Mouse (Mus musculus): ENCODE results near the gene Vash2. TPM values are rescaled to one million over a fixed set of nuclear protein-coding genes. Genes with fewer than 3 reads are reported as not detected.
"Not testable (repeated sequence)": the region's sequence is repeated elsewhere in the genome, so short reads cannot be mapped to it uniquely, and the experiment has no call there.

Vash2 gene
- total RNA-seq, 2 experiments from 2014 or later, result not detected

DNA sequence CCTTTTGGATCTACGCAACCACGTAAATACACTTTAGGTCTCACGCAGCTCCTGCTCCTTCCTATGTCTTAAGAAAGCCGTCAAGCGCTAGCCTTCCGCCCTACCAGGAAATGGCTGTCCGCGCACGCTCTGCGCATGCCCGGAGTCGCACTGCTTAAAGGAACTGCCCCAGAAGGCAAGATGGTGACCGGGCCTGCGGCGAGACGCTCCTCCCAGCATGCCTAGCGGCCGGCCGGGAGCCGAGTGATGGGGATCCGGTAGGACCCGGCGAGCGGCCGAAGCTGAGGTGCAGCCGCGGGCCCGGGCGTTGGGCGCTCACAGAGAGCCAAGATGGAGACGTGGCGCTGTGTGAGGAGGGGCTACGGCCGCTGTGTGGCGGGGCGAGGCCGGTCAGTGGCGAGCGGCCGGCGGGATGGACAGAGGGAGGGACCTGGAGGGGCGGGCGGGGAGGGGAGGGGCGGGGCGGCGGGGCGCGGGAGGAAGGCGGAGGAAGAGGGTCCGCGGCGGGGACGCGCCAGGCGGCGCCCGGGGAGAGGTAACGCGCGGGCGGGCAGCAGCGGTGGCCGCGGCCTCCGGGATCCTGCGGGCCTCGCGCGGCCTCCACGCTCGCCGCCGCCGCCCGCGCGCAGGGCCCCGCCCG lies 50.6 kb downstream of the Vash2 start:
- ATAC-seq (replicated peaks; ENCODE audit: low FRiP score, poor library complexity, severe bottlenecking), result peak; percentile 94

GRCm38 (mm10) chr1:190927751-190928369 lies 51.2 kb downstream of the Vash2 start:
- ATAC-seq (replicated peaks; ENCODE audit: low FRiP score, poor library complexity, severe bottlenecking), result peak; percentile 47

DNA sequence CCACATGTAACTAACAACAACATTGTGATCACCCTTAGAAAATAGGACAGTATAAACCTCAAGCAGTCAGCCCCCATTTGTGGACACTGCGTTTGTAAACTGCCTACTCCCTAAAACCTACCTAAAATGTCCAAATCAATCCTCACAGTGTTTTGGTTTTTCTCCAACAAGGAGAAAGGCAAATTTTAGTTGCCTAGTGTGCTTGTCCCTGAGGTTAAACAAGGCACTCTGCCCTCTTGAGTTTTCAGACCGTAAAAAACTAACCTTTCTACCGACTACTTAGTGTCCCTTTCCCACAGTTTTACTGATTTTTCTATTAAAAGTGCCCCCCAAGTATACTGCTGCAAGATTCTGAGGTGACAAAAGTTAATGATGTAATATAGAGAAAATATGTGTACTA lies 51.8 kb downstream of the Vash2 start:
- no peak for ATAC-seq (replicated peaks; ENCODE audit: low FRiP score, poor library complexity, severe bottlenecking)

- ATAC-seq (replicated peaks; ENCODE audit: low FRiP score, poor library complexity, severe bottlenecking), result not testable (repeated sequence)
These were observed 54.3 kb downstream of the Vash2 start, which contains the start of gene Angel2 for GRCm38 (mm10) chr1:190924812-190925211. TSS of gene Angel2 (plus strand) at chr1:190925112.

GRCm38 (mm10) chr1:190919725-190920469 lies 59.2 kb downstream of the Vash2 start:
- ATAC-seq (replicated peaks; ENCODE audit: low FRiP score, poor library complexity, severe bottlenecking), result no peak

DNA sequence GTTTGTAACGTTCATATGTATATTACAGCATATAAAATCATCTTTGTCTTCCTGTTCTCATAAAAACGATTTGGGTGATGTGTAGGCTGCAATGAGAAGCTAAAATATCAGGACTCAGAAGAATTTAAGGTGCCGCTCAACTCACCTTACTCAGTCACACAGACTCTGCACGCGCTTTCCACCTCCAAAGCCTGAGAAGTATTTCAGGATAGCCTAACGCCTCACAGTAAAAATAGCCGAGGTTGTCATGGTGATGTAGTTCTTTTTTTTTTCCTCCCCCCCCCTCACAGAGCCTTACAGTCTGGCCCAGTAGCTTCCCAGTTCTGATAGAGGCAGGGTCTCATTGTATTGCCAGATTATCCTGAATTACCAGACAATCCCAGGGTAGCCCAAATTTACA lies 60.2 kb downstream of the Vash2 start:
- ATAC-seq (replicated peaks; ENCODE audit: low FRiP score, poor library complexity, severe bottlenecking), result no peak

GRCm38 (mm10) chr1:190912623-190913022 lies 66.5 kb downstream of the Vash2 start:
- ATAC-seq (replicated peaks; ENCODE audit: low FRiP score, poor library complexity, severe bottlenecking), result no peak

DNA sequence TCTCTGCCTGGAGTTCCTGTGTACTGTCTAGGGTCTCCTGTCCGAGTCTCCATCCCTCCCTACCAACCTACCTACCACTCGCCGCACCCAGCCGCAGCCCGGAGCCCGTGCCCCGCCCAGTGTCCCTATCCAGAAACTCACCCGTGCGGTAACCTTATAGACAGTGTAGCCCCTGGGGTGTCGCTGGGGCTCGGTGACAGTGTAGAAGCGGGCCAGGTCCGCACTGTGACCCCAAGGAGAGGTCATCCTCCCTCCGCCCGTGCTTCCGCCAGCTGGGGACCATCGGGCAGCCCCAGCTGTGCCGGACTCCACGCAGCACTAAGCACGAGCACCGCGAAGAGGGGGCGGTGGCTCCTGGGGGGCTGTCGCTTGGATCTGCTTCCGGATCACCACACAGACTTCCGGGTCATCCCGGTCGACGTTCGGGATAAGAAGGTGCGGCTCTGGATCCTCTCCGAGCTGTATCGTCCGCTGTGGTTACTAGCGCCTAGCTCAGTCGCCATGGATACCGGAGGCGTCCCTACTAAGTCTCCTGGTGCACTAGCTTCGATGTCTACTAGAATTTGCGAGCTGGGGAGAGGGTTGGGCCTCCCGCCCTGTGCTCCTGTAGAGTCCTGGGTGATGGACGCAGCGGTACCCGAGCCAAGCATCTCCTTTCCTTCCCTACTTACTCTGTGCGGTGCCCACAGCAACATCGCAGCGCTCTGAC lies 67.5 kb downstream of the Vash2 start, which contains the start of gene Rps6kc1:
Rps6kc1 (minus strand) TSS at position 356 of the 709 bp plus-strand sequence.
- ATAC-seq (replicated peaks; ENCODE audit: low FRiP score, poor library complexity, severe bottlenecking), result peak; percentile 89

DNA sequence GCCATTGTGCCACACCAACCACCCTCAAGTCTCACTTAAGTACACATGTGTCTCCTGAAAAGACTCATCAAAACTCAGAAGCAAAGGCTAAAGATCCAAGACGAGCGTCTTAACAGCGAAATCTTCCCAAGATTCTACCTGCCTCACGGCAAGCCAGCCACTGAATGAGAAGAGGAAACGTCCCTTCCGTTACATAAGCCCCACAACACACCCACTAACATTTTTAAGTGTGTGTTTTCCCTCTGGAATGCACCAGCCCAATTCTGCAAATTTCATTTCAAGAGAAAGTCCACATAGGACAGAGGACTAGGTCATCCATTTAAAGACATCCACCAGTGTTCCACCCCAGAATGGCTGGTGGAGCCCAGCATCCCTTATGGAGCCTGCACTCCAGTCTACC lies 68.3 kb downstream of the Vash2 start:
- ATAC-seq (replicated peaks; ENCODE audit: low FRiP score, poor library complexity, severe bottlenecking), result no peak

DNA sequence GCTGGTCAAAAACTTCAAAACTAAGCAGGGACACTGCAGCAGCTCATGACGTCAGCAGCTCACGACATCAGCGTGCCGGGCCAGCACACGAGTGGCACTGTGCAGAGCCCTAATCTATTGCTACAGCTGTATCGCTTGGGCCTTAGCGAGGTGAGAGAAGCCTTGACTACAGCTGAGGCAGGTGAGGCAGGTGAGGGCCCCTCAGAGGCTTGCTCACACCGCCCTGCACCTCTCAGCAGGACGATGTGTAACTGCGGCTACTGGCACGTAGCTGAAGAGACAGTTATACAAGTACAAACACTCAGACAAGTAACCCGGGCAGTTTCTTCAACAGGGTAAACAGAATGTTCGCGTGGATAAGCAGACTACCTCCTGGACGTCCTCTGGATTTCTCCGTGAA lies 74.4 kb downstream of the Vash2 start:
- ATAC-seq (replicated peaks; ENCODE audit: low FRiP score, poor library complexity, severe bottlenecking), result no peak

- ATAC-seq (replicated peaks; ENCODE audit: low FRiP score, poor library complexity, severe bottlenecking), result no peak
These were observed 75.0 kb downstream of the Vash2 start for GRCm38 (mm10) chr1:190904136-190904535.

DNA sequence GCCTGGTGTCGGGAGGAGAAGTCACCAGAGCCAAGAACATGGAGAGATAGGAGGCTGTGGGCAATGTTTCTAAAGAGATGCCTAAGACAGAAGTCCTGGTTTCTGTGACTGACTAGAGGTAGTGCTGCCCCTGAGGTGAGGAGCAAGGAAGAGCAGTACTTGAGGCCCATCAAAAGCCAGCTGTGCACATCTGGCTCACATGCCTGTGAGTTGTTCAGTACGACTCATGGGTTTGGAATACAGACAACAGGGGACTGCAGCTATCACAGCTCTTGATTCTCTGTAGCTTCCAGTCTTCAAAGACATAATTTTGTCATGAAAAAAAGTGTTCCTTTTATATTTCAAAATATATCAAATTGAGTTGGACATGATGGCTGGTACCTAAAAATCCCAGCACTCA lies 78.0 kb downstream of the Vash2 start:
- ATAC-seq (replicated peaks; ENCODE audit: low FRiP score, poor library complexity, severe bottlenecking), result no peak

DNA sequence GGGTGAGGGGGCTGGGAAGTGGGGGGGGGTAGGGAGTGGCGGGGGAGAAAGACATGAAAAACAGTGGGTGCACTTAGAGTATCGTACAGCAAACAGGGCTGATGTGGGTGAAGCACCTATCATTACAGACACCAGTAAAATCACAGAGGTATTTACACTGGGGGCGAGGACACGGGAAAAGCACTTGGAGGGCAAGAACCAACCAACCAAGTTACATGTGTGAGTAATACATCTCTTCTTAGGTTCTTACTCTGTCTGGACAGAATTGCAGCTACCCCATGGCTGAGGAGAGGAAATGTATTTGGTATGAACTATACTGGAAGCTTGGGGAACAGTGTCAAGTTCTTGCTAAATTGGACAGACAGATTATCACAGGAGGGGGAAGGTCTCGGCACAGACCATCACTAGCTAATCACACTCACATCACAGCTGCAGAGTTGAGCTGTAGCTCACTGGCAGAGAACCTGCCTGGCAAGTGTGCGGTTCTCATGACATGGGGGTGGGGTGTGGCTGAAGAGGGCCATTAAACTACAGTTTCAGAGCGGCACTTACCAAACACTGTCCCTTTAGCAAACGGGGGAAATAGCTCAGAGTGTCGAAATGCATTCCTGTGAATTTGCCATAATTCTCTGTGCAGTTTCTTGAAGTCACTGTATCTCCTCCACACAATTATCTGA lies 80.1 kb downstream of the Vash2 start:
- no peak for ATAC-seq (replicated peaks; ENCODE audit: low FRiP score, poor library complexity, severe bottlenecking)

DNA sequence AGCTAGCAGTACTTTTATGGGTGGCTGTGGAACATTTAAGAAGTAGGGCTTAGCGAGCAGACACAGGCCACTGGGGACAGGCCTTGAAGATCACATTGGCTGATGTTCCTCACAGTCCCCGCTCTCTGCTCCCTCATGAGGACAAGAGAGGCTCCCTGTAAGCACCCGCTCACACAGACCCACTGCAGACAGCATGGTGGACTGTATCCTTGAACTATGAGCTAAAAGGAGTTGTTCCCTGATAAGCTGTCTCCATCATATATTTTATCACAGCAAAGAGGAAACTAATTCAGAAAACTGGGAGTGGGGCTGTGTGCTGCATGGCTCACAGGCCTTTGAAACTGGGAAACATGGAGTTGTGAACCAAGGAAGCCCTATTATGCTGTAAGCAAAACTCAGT lies 80.9 kb downstream of the Vash2 start:
- no peak for ATAC-seq (replicated peaks; ENCODE audit: low FRiP score, poor library complexity, severe bottlenecking)

Other genes with a start within 250 kb of the Vash2 start
- gene Rps6kc1, start 67.5 kb downstream of the Vash2 start, total RNA-seq (2015; ENCODE audit: low replicate concordance), result 1.7 and 3.6 TPM in 2 replicates
- 3.8 and 5.5 TPM in 2 replicates for gene Rps6kc1, start 67.5 kb downstream of the Vash2 start, total RNA-seq (2017; ENCODE audit: low replicate concordance)
- 10.5 and 11.5 TPM in 2 replicates for gene Angel2, start 54.2 kb downstream of the Vash2 start, total RNA-seq (2015; ENCODE audit: low replicate concordance)
- 12.9 and 23.6 TPM in 2 replicates for gene Angel2, start 54.2 kb downstream of the Vash2 start, total RNA-seq (2017; ENCODE audit: low replicate concordance)
- 5.8 and 7.1 TPM in 2 replicates for gene Flvcr1, start 46.9 kb upstream of the Vash2 start, total RNA-seq (2015; ENCODE audit: low replicate concordance)
- 3.6 and 6.7 TPM in 2 replicates for gene Flvcr1, start 46.9 kb upstream of the Vash2 start, total RNA-seq (2017; ENCODE audit: low replicate concordance)
- gene Spata45, start 57.3 kb upstream of the Vash2 start, total RNA-seq (2015; ENCODE audit: low replicate concordance), result not detected in 2 replicates
- gene Spata45, start 57.3 kb upstream of the Vash2 start, total RNA-seq (2017; ENCODE audit: low replicate concordance), result not detected in 2 replicates
- gene Tatdn3, start 83.6 kb upstream of the Vash2 start, total RNA-seq (2015; ENCODE audit: low replicate concordance), result 6.3 and 24.1 TPM in 2 replicates
- gene Tatdn3, start 83.6 kb upstream of the Vash2 start, total RNA-seq (2017; ENCODE audit: low replicate concordance), result 3.9 and 22.1 TPM in 2 replicates
- gene Nsl1, start 83.7 kb upstream of the Vash2 start, total RNA-seq (2015; ENCODE audit: low replicate concordance), result 13.3 and 33.1 TPM in 2 replicates
- 24.9 and 26.4 TPM in 2 replicates for gene Nsl1, start 83.7 kb upstream of the Vash2 start, total RNA-seq (2017; ENCODE audit: low replicate concordance)
- gene Batf3, start 118.6 kb upstream of the Vash2 start, total RNA-seq (2015; ENCODE audit: low replicate concordance), result 1.4 TPM in 1 of 2 replicates, not detected in the other
- not detected in 2 replicates for gene Batf3, start 118.6 kb upstream of the Vash2 start, total RNA-seq (2017; ENCODE audit: low replicate concordance)
- gene Fam71a, start 185.5 kb upstream of the Vash2 start, total RNA-seq (2015; ENCODE audit: low replicate concordance), result not detected in 2 replicates
- not detected in 2 replicates for gene Fam71a, start 185.5 kb upstream of the Vash2 start, total RNA-seq (2017; ENCODE audit: low replicate concordance)
- 3.8 and 4.3 TPM in 2 replicates for gene Atf3, start 238.7 kb upstream of the Vash2 start, total RNA-seq (2015; ENCODE audit: low replicate concordance)
- gene Atf3, start 238.7 kb upstream of the Vash2 start, total RNA-seq (2017; ENCODE audit: low replicate concordance), result 1.2 and 16.5 TPM in 2 replicates

All from erythroid progenitor cell, adult 5-6 weeks (primary cell).